Mouse (Mus musculus) megakaryocyte, embryonic 14.5 days (primary cell): Measurements from ENCODE around the gene Mbd5.

ENCODE experiments used
- FLI1 ChIP-seq: IDR thresholded peaks from 2 replicates; pipeline ENCODE4 v1.6.1; 2012; ENCODE audit warnings: low read length, inconsistent platforms, mixed read lengths
- GATA1 ChIP-seq: IDR thresholded peaks from 3 replicates; pipeline ENCODE4 v1.6.1; 2012; ENCODE audit warnings: mixed read lengths, low read length, inconsistent platforms, borderline replicate concordance

- TF ChIP-seq GATA1 = no peak
- no peak for TF ChIP-seq FLI1
Observed at GRCm38 (mm10) chr2:49349813-49350212, 400.5 kb downstream of the Mbd5 start.
